Comparison of ENCODE assay signal across 20 mouse cellular contexts in genomic region chr9:62724175-62724574, GRCm38 (mm10).
"Had no signal": no experiment of that assay in that cellular context is flagged by ENCODE, and none has a peak within 500 bp of the region (broad histone marks: within the 10 kb centered on the region; RNA-seq: fewer than 3 reads in every experiment).

No protein-coding gene starts in this region.

- H3K4me3 ChIP-seq: layer of hippocampus, adult 2 months; left cerebral cortex, adult 2 months; liver, embryonic 15.5 days; myocyte; neural tube, embryonic 13.5 days had no signal

- H3K9ac ChIP-seq: liver, embryonic 15.5 days; neural tube, embryonic 13.5 days had no signal

- H3K4me1 ChIP-seq: liver, embryonic 15.5 days had no signal

- H3K4me2 ChIP-seq: liver, embryonic 11.5 days; liver, embryonic 15.5 days; midbrain, embryonic 11.5 days; neural tube, embryonic 13.5 days had no signal

- ATAC-seq: intestine, postnatal 0 days; midbrain, embryonic 16.5 days had no signal

- H3K36me3 ChIP-seq: liver, embryonic 15.5 days; neural tube, embryonic 13.5 days had no signal

- H3K27me3 ChIP-seq: liver, embryonic 15.5 days; neural tube, embryonic 13.5 days had no signal

- DNase-seq: kidney, adult 2 months; kidney, postnatal 25 days; layer of hippocampus, adult 9-11 months; lung, adult 2 months; lung, postnatal 14 days; lung, postnatal 4 days; retina, postnatal 1 day; thymus, adult 2 months; thymus, postnatal 14 days; thymus, postnatal 4 days had no signal

- H3K27ac ChIP-seq: kidney, postnatal 0 days; layer of hippocampus, adult 2 months; left cerebral cortex, adult 2 months; liver, embryonic 15.5 days; neural tube, embryonic 13.5 days had no signal

- H3K9me3 ChIP-seq: liver, embryonic 15.5 days; neural tube, embryonic 13.5 days had no signal
